Mouse (Mus musculus): Measurements from ENCODE around the gene Gpr157.

DNA sequence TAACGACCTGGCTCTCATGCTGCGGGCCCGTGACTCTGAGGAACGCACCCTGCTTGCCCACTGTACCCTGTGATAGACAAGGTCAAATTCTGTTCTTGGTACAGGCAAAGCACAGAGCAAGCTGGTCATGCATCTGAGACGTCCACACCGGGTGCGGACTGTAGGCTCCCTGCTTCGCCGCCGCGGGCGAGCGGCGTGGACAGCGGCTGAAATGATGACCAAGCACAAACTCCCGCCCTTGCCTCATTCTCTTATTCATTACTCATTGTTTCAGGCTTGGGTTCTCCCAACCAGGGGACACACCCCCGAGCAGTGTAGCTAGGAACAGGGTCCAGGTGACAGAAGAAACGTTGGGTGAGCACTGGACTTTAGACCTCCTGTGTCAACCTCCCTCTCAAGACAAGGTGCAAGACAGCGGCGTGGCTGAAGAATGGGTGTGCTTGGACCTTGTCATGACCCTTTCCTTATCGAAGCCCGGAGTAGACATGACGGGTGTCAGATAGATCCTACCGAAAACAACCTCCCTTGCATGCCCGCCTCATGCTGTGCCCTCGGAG lies 27.4 kb downstream of the Gpr157 start:
- no peak for TF ChIP-seq CTCF (conservative IDR thresholded peaks at IDR 0.05; ENCODE audit: insufficient read depth, insufficient read length, low read depth, low read length)
- no peak for TF ChIP-seq POLR2A (IDR thresholded peaks at IDR 0.05; ENCODE audit: low read depth, low read length)
